Mouse (Mus musculus) gastrocnemius, postnatal 4 days (tissue): ENCODE data around the gene Sbds. TPM values are rescaled to one million over a fixed set of nuclear protein-coding genes. Genes with fewer than 3 reads are reported as not detected.

Experiments
- DNase-seq, 2 experiments: peaks; one replicate each; pipeline ENCODE4 v3.0.0; 2021 to 2022; ENCODE audit warnings: low spot score in 2 of 2, mixed read lengths in 2 of 2
- total RNA-seq, 2 experiments: library from RNA; stranded (reverse); gene quantifications; 2 replicates each; pipeline ENCODE4 v1.2.3; 2021

The Sbds gene
- total RNA-seq, 2 experiments from 2014 or later, result 33.7 to 40.2 TPM

DNA sequence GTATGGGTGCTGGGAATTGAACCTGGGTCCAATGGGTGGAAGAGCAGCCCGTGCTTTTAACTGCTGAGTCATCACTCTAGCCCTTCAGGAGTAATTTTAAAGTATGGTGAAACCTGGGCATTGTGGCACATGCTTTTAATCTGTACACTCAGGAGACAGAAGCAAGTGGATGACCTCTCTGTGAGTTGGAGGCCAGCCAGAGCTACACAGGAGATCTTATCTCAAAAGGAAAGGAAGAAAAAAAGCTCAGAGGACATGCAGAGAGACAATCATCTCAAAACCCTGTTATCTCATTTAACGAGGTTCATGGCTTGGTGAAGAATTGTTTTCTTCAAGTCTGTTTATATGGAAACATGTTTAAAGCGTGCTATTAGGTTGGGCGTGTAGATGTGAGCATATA lies 51.4 kb downstream of the Sbds start:
- DNase-seq, result no peak

DNA sequence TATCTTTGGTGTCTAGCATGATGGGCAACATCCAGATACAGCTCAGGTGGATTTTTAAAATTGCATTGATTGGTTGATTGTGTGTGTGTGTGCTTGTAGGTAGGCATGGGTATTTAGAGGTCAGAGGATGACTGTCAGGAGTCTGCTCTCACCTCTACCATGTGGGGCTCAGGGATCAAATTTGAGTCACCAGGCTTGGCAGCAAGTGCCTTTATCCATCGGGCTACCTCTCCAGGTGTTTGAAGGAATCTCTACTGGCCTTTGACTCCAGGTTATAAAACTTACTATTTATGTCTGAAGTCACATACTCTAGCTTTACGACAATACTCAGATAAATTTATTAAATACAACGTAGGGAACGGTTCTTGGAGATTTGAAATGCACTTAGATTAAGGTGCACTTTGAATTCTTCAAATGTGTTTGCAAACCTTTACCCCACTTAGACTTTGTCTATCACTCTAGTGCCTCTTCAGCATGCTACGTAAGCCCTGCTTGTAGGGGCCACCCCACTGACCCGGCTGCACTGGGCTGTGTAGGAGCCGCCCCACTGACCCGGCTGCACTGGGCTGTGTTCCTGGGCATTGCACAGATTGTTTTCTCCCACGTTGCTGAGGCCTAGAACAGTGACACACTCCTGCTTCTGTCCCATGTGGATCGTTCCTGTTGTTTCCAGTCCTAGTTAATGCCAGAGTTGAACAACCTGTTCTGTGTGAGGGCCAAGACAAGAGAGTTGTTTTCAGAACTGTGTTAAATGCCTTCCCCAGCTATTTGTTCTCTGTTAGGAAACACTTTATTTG lies 54.9 kb downstream of the Sbds start:
- DNase-seq, result no peak

DNA sequence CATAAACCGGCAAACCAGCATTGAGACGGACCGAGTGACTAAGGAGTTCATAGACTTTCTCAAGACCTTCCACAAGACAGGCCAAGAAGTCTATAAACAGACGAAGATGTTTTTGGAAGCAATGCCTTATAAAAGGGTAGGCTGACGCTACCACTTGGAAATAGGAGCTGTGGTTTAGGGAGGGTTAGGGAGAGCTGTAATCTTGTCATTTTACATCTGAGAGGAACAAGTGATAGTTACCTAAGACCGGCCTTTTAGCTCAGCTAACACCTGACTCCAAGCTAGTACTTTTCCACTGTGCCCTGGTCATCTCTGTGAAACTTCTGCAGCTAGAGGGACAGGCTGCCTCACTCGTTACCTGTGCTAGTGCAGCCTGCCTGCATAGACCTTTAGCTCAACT lies 57.3 kb downstream of the Sbds start:
- DNase-seq, result no peak

DNA sequence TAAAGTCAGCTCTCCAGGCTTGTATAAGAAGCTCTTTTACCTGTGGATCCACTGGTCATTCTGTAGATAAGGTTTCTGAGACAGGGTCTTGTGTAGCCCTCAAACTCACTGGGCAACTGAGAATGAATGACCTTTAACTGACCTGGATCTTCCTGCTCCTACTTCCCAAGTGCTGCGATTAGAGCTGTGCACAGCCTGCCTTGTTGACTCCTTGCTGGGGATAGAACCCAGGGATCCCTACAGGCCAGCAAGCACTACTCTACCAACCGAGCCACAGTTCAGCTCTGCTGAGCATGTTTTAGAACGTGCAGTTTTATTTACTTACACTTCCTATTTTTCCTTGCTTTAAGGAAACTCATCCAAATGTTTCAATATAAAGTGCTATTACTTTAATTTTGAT lies 57.9 kb downstream of the Sbds start:
- no peak for DNase-seq

DNA sequence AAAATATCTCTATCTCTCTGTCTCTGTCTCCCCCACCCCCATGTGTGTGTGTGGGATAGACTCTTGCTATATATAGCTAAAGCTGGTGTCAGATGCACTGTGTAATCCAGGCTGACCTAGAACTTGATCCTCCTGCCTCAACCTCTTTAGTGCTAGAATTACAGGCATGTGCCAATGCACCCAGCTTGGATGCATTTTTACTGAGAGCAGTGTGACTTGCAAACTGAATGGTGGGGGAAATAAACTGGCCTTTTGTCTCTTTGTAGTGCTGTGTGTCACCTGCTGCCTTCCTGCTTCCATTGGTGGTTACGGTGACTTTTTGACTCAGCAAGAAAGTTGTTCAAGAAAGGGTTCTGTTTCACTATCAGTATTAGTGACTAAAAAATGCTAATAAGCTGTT lies 59.0 kb downstream of the Sbds start:
- DNase-seq, result no peak

Other genes with a start within 250 kb of the Sbds start
- 10 to 100 TPM; 13.0 to 14.8 TPM for gene Asl, start 226.3 kb downstream of the Sbds start, total RNA-seq
- 10 to 100 TPM; 14.4 to 16.3 TPM for gene Crcp, start 226.2 kb downstream of the Sbds start, total RNA-seq
- gene Tpst1, start 182.2 kb downstream of the Sbds start, total RNA-seq, result 10 to 100 TPM; 40.6 to 41.8 TPM
- 1 to 10 TPM; 6.6 to 8.0 TPM for gene Kctd7, start 110.7 kb downstream of the Sbds start, total RNA-seq
- gene Rabgef1, start 83.7 kb downstream of the Sbds start, total RNA-seq, result 10 to 100 TPM; 34.9 to 37.5 TPM
- 10 to 100 TPM; 29.3 to 30.0 TPM for gene Tmem248, start 38.4 kb downstream of the Sbds start, total RNA-seq
- gene Tyw1, start 89 bp upstream of the Sbds start, total RNA-seq, result 10 to 100 TPM; 13.1 to 14.6 TPM
- gene Caln1, start 113.9 kb upstream of the Sbds start, total RNA-seq, result not detected
- not detected for gene A330070K13Rik, start 129.1 kb upstream of the Sbds start, total RNA-seq